Mouse (Mus musculus) E14TG2a.4 (cell line): ENCODE measurements around the gene Lpin2.

ENCODE experiments used
- H3K27me3 ChIP-seq: 2 replicates; pipeline ENCODE4 v1.6.1; 2014; ENCODE audit warnings: low read length, control low read depth; ENCODE audit not compliant: insufficient read depth
- H3K36me3 ChIP-seq: 2 replicates; pipeline ENCODE4 v1.6.1; 2014; ENCODE audit warnings: low read length, control low read depth; ENCODE audit not compliant: insufficient read depth
- H3K4me1 ChIP-seq: replicated peaks from 2 replicates; pipeline ENCODE4 v1.6.1; 2014; ENCODE audit warnings: low read depth, low read length, control low read depth
- H3K4me3 ChIP-seq: replicated peaks from 2 replicates; pipeline ENCODE4 v1.5.1; 2014; ENCODE audit warnings: mild to moderate bottlenecking, low read length
- H3K9me3 ChIP-seq: 2 replicates; pipeline ENCODE4 v1.6.1; 2014; ENCODE audit warnings: low read length, control low read depth
- CTCF ChIP-seq: conservative IDR thresholded peaks from 2 replicates; pipeline ENCODE4 v1.5.1; 2014; ENCODE audit warnings: low read length
- NANOG ChIP-seq: IDR thresholded peaks from 2 replicates; pipeline ENCODE4 v1.6.1; 2014; ENCODE audit warnings: borderline replicate concordance, low read length, mixed read lengths
- POU5F1 ChIP-seq: IDR thresholded peaks from 2 replicates; pipeline ENCODE4 v1.6.1; 2014; ENCODE audit warnings: low read length, borderline replicate concordance

The Lpin2 gene

DNA sequence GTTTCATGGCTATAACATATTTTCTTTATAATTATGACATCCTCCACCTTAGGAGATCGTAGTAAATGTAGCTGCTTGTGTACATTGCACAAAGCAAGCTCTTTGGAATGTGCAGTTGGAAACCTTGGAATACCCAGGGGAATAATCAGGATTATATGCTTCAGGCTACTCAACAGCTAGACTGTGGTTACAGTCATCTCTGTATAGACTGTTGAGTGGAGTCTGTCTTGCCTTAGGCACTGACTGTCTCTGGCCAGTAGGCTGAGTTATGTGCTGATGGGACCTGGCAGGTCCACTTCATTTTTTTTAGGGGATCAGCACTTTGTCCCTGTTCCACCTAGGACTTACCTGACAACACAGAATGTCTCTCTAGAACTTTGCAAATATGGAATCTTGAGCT lies 31.3 kb downstream of the Lpin2 start:
- no peaks in the 10 kb centered on the region for H3K27me3 ChIP-seq
- TF ChIP-seq CTCF, result no peak
- no peak for TF ChIP-seq POU5F1
- TF ChIP-seq NANOG, result no peak
- no peaks in the 10 kb centered on the region for H3K4me1 ChIP-seq
- H3K4me3 ChIP-seq, result no peak overlapping the region
- H3K36me3 ChIP-seq, result no peaks in the 10 kb centered on the region
- H3K9me3 ChIP-seq, result no peaks in the 10 kb centered on the region

DNA sequence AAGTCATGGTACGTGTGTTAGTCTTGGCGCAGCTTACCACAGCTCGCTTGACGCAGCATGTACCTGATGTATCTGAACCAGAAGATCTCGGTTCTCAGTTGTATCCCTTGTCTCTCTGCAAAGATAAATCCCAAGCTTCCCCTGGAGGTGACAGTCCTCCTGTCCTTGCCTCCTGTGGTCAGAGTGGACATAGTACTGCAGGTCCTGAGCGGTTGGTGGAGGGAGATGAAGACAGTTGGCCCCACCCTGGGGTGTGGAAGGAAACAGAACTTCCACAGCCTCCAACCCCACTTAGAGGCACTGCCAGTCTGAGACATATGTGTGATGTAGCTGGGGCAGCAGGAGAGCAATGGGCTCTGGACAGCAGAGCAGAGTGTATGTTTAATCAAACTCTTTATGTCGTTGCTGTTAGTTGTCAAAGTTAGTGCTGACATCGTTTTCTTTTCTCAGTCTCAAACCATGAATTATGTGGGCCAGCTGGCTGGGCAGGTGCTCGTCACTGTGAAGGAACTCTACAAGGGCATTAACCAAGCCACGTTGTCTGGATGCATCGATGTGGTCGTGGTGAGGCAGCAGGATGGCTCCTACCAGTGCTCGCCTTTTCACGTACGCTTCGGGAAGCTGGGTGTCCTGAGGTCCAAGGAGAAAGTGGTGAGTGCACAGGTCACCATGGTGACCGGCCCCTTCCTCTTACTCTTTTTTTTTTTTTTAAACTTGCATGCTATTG lies 32.3 kb downstream of the Lpin2 start:
- no peak for TF ChIP-seq POU5F1
- TF ChIP-seq NANOG, result no peak
- TF ChIP-seq CTCF, result no peak
- H3K36me3 ChIP-seq, result no peaks in the 10 kb centered on the region
- H3K4me3 ChIP-seq, result no peak overlapping the region
- H3K9me3 ChIP-seq, result no peaks in the 10 kb centered on the region
- H3K4me1 ChIP-seq, result no peaks in the 10 kb centered on the region
- H3K27me3 ChIP-seq, result no peaks in the 10 kb centered on the region

DNA sequence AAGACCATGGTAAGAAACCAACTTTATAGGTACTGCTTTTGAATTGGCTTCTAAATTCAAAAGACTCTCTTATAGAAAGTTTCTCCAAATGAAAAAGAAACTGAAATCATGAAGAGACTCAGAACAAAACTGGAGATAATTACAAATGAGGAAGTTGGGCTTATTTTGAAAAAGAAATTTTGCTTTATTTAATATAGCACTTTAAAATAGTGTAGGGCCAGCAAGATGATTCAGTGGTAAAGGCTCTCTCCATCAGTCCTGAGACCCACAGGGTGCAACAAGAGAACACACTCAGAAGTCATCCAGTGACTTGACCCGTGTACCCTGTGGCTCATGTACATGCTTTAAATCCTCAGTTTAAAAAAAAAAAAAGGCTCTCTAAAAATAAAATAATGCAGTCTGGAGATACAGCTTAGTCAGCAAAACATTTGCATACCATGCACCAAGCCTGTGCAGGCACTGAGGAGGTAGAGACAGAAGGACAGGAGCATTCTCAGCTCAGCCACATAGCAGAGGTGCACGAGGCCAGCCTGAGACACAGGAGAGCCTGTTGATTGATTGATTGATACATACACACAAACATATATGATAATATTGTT lies 33.0 kb downstream of the Lpin2 start:
- Histone ChIP-seq H3K9me3 (no peaks in the 10 kb centered on the region), H3K4me3 (no peak overlapping the region), H3K27me3 (no peaks in the 10 kb centered on the region), H3K36me3 (no peaks in the 10 kb centered on the region), H3K4me1 (no peaks in the 10 kb centered on the region)
- TF ChIP-seq NANOG (no peak), POU5F1 (no peak), CTCF (no peak)

DNA sequence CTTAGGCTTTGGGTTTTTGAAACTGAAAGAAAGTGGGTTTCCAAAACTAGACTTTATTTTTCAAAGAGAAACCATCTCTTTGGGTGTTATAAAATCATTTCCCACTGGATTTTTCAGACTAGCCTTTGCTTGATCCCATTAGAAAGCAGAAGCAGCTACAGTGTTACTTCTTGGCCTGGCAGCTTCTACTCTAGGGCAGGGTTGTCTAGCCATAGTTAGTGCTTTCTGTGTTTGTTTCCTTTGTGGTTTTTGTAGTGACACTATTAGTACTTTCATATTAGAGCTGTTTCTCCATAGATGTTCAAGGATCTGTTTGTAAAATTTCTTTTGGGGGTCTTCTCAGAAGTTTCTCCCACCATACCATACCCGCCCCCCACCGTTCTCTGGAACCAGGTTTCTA lies 33.9 kb downstream of the Lpin2 start:
- H3K9me3 ChIP-seq, result no peaks in the 10 kb centered on the region
- no peaks in the 10 kb centered on the region for H3K36me3 ChIP-seq
- no peaks in the 10 kb centered on the region for H3K4me1 ChIP-seq
- no peaks in the 10 kb centered on the region for H3K27me3 ChIP-seq
- no peak overlapping the region for H3K4me3 ChIP-seq
- TF ChIP-seq CTCF, result no peak
- no peak for TF ChIP-seq POU5F1
- no peak for TF ChIP-seq NANOG

DNA sequence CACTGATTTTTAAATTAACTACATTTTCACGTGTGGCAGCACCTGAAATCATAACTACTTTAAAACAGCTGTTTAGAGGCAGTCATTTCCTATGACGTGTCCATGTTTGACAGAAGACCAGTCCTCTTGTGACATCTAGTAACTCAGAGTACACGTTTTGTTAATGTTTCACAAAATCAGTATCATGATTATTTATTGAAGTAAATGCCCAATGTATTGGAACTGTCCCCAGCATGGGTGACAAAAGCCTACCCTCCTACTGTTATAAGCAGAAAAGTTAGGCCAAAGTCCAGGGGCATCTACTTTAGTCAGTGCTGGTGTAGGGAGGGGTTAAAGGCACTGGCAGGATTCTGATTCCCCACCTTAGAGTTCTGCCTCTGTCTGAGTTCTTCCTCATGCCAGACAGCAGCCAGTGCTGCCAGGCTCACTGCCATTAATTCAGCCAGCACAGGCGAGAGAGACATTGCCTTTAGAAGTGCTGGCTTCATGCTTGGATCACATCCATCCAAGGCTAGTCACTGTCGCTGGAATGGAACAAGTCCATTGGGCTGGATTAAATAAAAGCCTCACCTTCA lies 34.8 kb downstream of the Lpin2 start:
- Histone ChIP-seq H3K36me3 (no peaks in the 10 kb centered on the region), H3K4me3 (no peak overlapping the region), H3K9me3 (no peaks in the 10 kb centered on the region), H3K4me1 (no peaks in the 10 kb centered on the region), H3K27me3 (no peaks in the 10 kb centered on the region)
- TF ChIP-seq CTCF (no peak), POU5F1 (no peak)

DNA sequence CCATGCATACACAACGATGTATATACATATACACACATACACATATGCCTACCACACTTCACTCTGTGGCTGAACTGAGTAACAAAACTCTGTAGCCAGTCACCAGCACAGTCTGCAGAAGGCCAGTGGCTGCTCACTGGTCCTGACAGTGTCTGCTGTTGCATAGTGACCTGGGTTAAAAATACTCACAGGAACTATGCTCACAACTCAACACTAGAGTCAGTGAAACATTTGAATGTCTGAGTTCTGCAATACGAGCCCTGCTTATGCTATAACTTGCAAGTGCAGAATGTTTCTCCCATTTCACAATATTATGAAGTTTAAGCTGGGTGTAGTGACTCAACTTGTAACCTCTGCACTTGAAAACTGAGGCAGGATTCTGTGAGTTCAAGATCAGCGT lies 39.0 kb downstream of the Lpin2 start:
- no peaks in the 10 kb centered on the region for H3K27me3 ChIP-seq
- no peaks in the 10 kb centered on the region for H3K9me3 ChIP-seq
- H3K4me3 ChIP-seq, result no peak overlapping the region
- H3K36me3 ChIP-seq, result no peaks in the 10 kb centered on the region
- TF ChIP-seq CTCF (no peak), POU5F1 (no peak), NANOG (no peak)
- no peaks in the 10 kb centered on the region for H3K4me1 ChIP-seq

DNA sequence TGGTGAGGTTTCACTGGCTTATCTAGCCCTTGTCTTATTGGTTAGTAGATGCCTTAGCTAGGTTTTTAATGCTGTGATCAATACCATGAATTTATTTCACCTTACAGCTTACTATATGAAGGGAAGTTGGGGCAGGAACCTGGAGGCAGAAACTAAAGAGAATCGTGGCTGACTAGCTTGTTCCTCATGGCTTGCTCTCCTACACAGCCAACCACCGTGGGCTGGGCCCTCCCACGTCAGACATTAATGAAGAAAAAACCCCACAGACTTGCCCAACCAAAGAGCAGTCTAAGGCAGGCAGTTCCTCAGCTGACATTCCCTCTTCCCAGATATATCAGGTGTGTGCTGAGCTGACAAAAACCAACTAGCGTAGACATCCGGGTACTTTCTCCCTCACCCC lies 41.3 kb downstream of the Lpin2 start:
- H3K36me3 ChIP-seq, result no peaks in the 10 kb centered on the region
- H3K4me1 ChIP-seq, result no peaks in the 10 kb centered on the region
- TF ChIP-seq CTCF, result no peak
- no peak for TF ChIP-seq POU5F1
- TF ChIP-seq NANOG, result no peak
- no peaks in the 10 kb centered on the region for H3K9me3 ChIP-seq
- no peaks in the 10 kb centered on the region for H3K27me3 ChIP-seq
- no peak overlapping the region for H3K4me3 ChIP-seq

DNA sequence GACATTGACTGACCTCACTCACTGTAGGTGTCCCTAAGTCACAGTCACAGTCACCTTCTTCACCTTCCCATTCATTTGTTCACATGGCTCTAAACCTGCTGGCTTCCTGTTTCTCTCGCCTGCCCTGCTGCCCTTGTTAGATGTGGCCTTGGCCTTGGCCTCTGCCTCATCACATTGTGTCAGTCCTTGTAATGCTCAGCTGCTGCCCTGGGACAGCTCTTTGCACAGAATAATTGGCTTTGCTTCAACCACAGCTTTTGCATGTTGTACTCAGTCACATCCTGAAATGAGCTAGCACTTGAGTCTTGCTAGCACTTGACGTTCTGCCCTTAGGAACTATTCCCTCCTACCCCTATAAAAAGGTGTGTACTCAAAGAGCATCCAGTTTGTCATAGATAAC lies 42.2 kb downstream of the Lpin2 start:
- H3K27me3 ChIP-seq, result no peaks in the 10 kb centered on the region
- no peaks in the 10 kb centered on the region for H3K4me1 ChIP-seq
- TF ChIP-seq POU5F1, result no peak
- H3K9me3 ChIP-seq, result no peaks in the 10 kb centered on the region
- H3K36me3 ChIP-seq, result no peaks in the 10 kb centered on the region
- no peak overlapping the region for H3K4me3 ChIP-seq
